Mouse (Mus musculus) adrenal gland, postnatal 10 days (tissue): ENCODE data around the gene Slc35f6. TPM values are rescaled to one million over a fixed set of nuclear protein-coding genes. Genes with fewer than 3 reads are reported as not detected.

Experiments
- DNase-seq: peaks from one replicate; pipeline ENCODE4 v3.0.0; 2021; ENCODE audit warnings: mixed read lengths
- total RNA-seq, 2 experiments: library from RNA; stranded (reverse); gene quantifications; 2 replicates each; pipeline ENCODE4 v1.2.3; 2021

Gene Slc35f6
- total RNA-seq, 2 experiments from 2014 or later, result 30.4 to 34.6 TPM

GRCm38 (mm10) chr5:30621211-30621790 lies 26.4 kb upstream of the Slc35f6 start:
- peak; percentile 38 for DNase-seq

- DNase-seq, result peak; percentile 44
Measured at GRCm38 (mm10) chr5:30621844-30622176, 25.9 kb upstream of the Slc35f6 start.

DNA sequence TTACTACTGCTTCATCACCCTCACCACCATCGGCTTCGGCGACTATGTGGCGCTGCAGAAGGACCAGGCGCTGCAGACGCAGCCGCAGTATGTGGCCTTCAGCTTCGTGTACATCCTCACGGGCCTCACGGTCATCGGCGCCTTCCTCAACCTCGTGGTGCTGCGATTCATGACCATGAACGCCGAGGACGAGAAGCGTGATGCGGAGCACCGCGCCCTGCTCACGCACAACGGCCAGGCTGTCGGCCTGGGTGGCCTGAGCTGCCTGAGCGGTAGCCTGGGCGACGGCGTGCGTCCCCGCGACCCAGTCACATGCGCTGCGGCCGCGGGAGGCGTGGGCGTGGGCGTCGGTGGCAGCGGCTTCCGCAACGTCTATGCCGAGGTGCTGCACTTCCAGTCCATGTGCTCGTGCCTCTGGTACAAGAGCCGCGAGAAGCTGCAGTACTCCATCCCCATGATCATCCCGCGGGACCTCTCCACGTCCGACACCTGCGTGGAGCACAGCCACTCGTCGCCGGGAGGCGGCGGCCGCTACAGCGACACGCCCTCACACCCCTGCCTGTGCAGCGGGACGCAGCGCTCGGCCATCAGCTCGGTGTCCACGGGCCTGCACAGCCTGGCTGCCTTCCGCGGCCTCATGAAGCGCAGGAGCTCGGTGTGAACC lies 25.4 kb upstream of the Slc35f6 start:
- peak; percentile 62 for DNase-seq

GRCm38 (mm10) chr5:30622841-30623185 lies 24.9 kb upstream of the Slc35f6 start:
- DNase-seq, result no peak

- peak; percentile 16 for DNase-seq
Measured at GRCm38 (mm10) chr5:30623380-30623779, 24.4 kb upstream of the Slc35f6 start.

DNA sequence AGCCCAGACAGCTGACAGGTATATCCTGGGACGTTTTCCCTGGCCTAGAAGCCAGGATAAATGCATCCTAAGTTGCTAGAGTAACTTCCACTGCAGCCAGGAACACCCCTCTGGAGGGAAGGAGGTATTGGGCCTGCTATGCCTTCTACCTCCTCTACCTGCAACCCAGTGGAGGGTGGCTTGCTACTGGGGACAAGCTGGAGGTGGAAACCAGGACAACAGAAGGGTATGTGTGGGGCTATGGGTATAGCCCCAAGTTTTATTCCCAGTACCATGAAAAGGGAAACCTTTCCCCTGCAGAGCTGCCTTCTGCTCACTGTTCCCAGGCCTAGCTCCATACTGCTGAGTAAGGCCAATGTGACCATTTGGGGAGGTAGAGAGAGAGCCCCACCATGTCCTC lies 23.4 kb upstream of the Slc35f6 start:
- DNase-seq, result peak; percentile 35

GRCm38 (mm10) chr5:30624908-30625307 lies 22.8 kb upstream of the Slc35f6 start:
- DNase-seq, result peak; percentile 50

- DNase-seq, result peak; percentile 28
Measured at GRCm38 (mm10) chr5:30625379-30625778, 22.4 kb upstream of the Slc35f6 start.

- peak; percentile 65 for DNase-seq
Measured at GRCm38 (mm10) chr5:30626331-30627105, 21.2 kb upstream of the Slc35f6 start.

- DNase-seq, result peak; percentile 72
Measured at GRCm38 (mm10) chr5:30628511-30628910, 19.2 kb upstream of the Slc35f6 start.

DNA sequence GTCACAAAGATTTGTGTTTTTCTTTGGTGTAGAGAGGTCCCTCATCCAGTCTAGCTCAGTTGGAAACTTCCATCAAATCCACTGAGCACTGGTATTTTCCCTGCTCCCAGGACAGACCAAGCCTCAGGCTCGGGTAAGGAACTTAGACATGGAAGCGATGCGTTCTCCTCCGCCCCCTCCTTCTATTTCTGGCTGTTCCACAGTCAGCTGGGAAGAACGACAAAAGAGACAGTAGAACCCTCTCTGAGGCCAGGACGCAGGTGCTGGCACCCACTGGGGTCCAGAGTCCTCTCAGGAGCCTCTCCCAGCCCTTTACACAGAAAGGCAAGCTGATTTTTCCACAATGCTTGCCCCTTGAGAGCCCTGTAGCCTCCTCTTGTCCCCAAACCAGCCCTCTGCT lies 17.3 kb upstream of the Slc35f6 start:
- DNase-seq, result no peak

GRCm38 (mm10) chr5:30632134-30632533 lies 15.6 kb upstream of the Slc35f6 start:
- DNase-seq, result peak; percentile 34

DNA sequence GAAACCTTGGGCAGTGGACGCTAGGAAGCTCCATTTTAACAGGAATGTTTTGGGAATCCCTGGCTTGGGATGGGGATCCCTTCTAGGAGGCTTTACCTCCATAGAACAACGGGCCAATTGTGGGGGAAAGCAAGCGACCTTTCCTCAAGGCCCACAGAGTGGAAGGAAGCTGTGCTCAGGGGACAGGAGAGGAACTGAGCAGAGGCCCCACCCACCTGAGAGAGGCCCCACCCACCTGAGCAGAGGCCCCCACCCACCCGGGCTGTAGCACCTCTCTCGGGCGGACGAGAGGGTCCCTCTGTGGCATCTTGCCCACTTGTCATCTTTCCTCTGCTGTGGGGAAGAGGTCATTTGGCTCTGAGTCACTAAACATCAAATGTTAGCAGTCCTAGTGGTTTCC lies 10.7 kb upstream of the Slc35f6 start:
- DNase-seq, result peak; percentile 53

GRCm38 (mm10) chr5:30638041-30638440 lies 9.7 kb upstream of the Slc35f6 start:
- peak; percentile 88 for DNase-seq

- peak; percentile 5 for DNase-seq
Measured at GRCm38 (mm10) chr5:30643477-30644179, 4.1 kb upstream of the Slc35f6 start.

- peak; percentile 17 for DNase-seq
Measured at GRCm38 (mm10) chr5:30646036-30646435, 1.7 kb upstream of the Slc35f6 start.

DNA sequence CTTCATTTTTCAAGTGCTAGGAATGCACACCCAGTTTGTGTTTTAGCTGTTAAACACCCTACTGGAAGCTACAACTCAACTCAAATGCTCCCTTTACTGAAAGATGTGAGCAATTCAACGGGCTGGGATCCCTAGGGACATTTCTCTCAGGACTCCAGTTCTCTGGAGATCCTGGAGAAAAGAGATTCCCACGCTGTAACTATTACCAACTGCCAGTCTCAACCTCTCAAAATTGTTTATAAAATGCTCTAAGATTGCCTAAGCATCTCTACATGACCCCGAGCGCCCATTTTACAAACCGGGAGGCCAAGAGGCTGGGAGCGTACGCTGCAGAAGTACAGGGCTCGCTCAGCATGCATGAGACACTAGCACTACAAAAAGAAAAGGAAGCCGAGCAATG lies 337 bp upstream of the Slc35f6 start:
- no peak for DNase-seq

GRCm38 (mm10) chr5:30649558-30649957 lies 1.8 kb downstream of the Slc35f6 start:
- DNase-seq, result no peak

DNA sequence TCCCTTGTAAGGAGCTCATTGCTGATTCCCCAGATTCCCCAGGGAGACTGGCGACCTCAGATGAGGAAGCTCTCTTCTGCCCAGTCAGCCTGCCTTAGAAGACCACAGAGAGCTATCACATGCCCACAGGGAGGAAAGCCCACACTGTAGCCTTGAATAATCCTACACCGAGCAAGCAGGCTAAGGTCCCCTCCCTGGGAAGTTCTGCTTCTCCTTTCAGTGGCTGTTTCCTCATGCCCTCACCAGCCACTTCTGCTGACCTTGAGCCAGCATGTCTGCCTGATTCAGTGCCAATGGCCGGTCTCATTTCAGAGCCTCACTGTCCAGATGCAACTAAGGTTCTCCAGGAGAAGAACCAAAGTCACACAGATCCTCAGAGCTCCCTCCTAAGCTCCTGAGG lies 3.0 kb downstream of the Slc35f6 start:
- peak; percentile 56 for DNase-seq

DNA sequence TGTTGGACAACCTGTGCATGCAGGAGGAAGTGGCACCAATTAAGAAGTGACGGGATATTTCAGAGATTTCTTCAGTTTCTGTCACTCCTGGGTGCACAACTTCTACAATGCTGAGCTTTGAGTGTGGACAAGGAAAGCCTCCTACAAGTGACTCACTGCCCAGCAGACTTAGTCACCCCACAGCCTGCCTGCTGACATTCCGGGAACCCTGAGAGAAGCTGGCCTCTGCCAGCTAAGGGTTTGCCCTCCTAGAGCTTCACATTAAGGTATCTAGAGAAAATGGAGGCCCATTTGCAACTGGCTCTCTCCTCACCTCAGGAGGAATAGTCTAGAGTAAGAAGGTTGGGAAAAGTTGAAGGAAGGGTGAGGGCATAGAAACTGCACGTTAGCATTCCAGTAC lies 3.8 kb downstream of the Slc35f6 start:
- peak; percentile 42 for DNase-seq

DNA sequence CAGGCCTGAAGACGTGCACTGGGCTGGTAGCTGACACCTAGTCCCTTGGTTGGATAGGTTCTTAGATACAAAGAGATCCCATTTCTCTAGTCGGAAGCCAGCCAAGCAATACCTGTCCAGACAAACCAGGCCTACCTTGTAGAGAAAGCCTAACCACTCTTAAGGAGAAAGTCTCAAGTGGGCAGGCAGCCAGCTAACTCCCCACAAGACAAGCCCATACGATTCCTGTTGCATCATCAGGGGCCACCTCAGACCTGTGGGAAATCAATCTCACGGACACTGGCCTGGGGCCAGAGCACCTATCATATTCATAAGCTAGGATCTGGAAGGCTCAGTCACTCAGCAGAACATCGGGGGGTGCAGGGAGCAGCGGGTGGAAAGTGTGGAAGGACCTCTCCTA lies 5.5 kb downstream of the Slc35f6 start:
- no peak for DNase-seq

GRCm38 (mm10) chr5:30655042-30655441 lies 7.3 kb downstream of the Slc35f6 start:
- DNase-seq, result no peak
